Mouse (Mus musculus) stomach, embryonic 14.5 days (tissue): ENCODE results near the gene Tmem14c. TPM values are rescaled to one million over a fixed set of nuclear protein-coding genes. Genes with fewer than 3 reads are reported as not detected.

Experiments
- ATAC-seq: fragments of 200-750 bp; cut with Nextera tagmentation; 2 replicates; pipeline ENCODE4 v1.8.0; 2017; ENCODE audit warnings: low read depth, moderate TSS enrichment; ENCODE audit not compliant: insufficient number of reproducible peaks, insufficient read depth, low FRiP score
- H3K27ac ChIP-seq: fragments of 300-500 bp; sonication (generic); 2 replicates; pipeline ENCODE4 v1.5.1; 2014; ENCODE audit warnings: mild to moderate bottlenecking, low read length, moderate library complexity, mixed read lengths
- H3K27me3 ChIP-seq: fragments of 300-500 bp; sonication (generic); 2 replicates; pipeline ENCODE4 v1.6.1; 2014; ENCODE audit warnings: low read length, control low read depth, mixed read lengths; ENCODE audit not compliant: control insufficient read depth, insufficient read depth
- H3K36me3 ChIP-seq: fragments of 300-500 bp; sonication (generic); 2 replicates; pipeline ENCODE4 v1.6.1; 2014; ENCODE audit warnings: mild to moderate bottlenecking, control low read depth, low read length, moderate library complexity, mixed read lengths; ENCODE audit not compliant: control insufficient read depth, insufficient read depth
- H3K4me1 ChIP-seq: fragments of 300-500 bp; sonication (generic); 2 replicates; pipeline ENCODE4 v1.6.1; 2014; ENCODE audit warnings: low read length, control low read depth, mixed read lengths; ENCODE audit not compliant: control insufficient read depth, insufficient read depth
- H3K4me2 ChIP-seq: fragments of 300-500 bp; sonication (generic); replicated peaks from 2 replicates; pipeline ENCODE4 v1.6.1; 2014; ENCODE audit warnings: low read depth, low read length, control low read depth
- H3K4me3 ChIP-seq: fragments of 300-500 bp; sonication (generic); 2 replicates; pipeline ENCODE4 v1.5.1; 2014; ENCODE audit warnings: low read depth, low read length, control low read depth
- H3K9ac ChIP-seq: fragments of 300-500 bp; sonication (generic); replicated peaks from 2 replicates; pipeline ENCODE4 v1.6.1; 2014; ENCODE audit warnings: low read depth, mild to moderate bottlenecking, control low read depth, low read length, moderate library complexity, mixed read lengths
- H3K9me3 ChIP-seq: fragments of 300-500 bp; sonication (generic); 2 replicates; pipeline ENCODE4 v1.6.1; 2016; ENCODE audit warnings: low read depth, low read length, control low read depth; ENCODE audit not compliant: control insufficient read depth
- WGBS: fragments of 180-500 bp; shearing (Covaris S2); extraction: QIAGEN DNeasy Blood & Tissue Kit; methylation state at CpG from one replicate; pipeline ENCODE4 v1.1.7; 2014; 5-methylcytosine and 5-hydroxymethylcytosine counted together
- polyA plus RNA-seq: library from polyadenylated mRNA; unstranded; fragments of >200 nt; fragmentation: Nextera tagmentation; extraction: Ambion mirVana; gene quantifications from 2 replicates; pipeline ENCODE4 v1.2.1, GENCODE M21; 2014

Gene Tmem14c
- 225 and 228 TPM in 2 replicates for polyA plus RNA-seq

DNA sequence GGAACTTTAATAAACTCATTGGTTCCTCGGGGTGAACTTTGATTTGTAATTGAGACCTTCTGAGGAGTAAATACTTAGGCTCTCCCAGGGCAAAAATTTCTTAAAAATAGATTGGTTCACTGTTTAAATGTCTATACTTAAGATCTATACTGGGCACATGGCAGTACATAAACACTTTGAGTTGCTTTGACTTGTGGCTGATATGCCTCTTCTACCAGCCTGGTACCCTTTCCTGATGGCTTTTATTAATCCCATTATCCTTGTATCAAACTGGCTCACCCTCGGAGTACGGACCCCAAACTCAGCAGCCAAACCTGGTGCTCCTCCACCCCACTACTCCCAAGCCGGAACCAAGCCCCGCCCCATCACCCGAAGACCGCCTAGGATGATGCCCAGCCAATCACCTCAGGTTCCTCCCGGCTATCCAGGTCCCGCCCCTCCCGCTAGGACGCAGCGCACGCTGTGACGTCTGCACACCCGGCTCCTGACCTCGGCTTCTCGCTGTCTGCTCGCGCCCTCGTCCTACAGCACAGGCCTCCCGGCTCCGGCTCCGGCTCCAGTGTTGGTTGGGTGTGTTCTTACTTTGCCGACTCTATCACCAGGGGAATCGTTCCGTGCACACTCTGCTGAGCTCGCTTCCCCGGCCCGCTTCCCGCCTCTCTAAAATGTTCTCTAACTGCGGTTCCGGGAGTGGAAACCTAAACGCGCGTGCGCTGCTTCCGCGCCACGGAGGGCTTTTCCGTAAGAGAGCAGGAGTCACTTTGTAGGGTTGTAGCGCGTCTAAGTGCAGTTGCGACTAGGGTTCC, at the start of gene Tmem14c:
TSS of gene Tmem14c (plus strand) at position 464 of the 806 bp plus-strand sequence.
- Histone ChIP-seq H3K9me3 (no peaks in the 10 kb centered on the region), H3K4me2 (peak within 1 kb of the TSS; percentile 89), H3K27me3 (no peaks in the 10 kb centered on the region), H3K36me3 (peaks cover 23% of the 10 kb centered on the region), H3K4me1 (peaks cover 15% of the 10 kb centered on the region), H3K9ac (peak within 1 kb of the TSS; percentile 79), H3K27ac (peak within 1 kb of the TSS; percentile 88), H3K4me3 (peak within 1 kb of the TSS; percentile 61)
- WGBS: under 1% methylated on average over 43 of the region's 43 CpGs
- ATAC-seq: peak; percentile 98

DNA sequence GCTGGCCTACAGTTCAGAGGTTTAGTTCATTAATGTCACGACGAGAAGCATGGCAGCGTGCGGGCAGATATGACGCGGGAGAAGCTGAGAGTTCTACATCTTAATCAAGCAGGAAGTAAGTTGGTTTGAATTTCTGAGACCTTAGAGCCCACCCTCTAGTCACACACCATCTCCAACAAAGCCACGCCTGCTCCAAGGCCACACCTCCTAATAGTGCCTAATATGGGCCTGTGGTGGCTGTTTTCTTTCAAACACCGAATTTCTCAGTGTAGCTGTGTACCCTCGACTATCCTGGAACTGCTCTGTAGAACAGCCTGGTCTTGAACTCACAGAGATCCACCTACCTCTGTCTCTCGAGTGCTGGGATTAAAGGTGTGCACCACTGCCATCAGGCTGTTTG, 48.5 kb upstream of the Tmem14c start:
- WGBS: 89% methylated on average over 10 of the region's 10 CpGs
- Histone ChIP-seq H3K9ac (no peak overlapping the region), H3K4me3 (no peak overlapping the region), H3K36me3 (no peaks in the 10 kb centered on the region), H3K9me3 (no peaks in the 10 kb centered on the region), H3K27me3 (no peaks in the 10 kb centered on the region), H3K4me1 (no peaks in the 10 kb centered on the region), H3K4me2 (no peak overlapping the region), H3K27ac (no peak overlapping the region)
- no peak for ATAC-seq

- no peak for ATAC-seq
- H3K4me1 ChIP-seq: no peaks in the 10 kb centered on the region
- H3K27ac ChIP-seq: no peak overlapping the region
- H3K4me2 ChIP-seq: no peak overlapping the region
- no peaks in the 10 kb centered on the region for H3K27me3 ChIP-seq
- no peaks in the 10 kb centered on the region for H3K9me3 ChIP-seq
- no peaks in the 10 kb centered on the region for H3K36me3 ChIP-seq
- 63% methylated on average over 5 of the region's 5 CpGs for WGBS
- no peak overlapping the region for H3K4me3 ChIP-seq
- H3K9ac ChIP-seq: no peak overlapping the region
These were observed 47.5 kb upstream of the Tmem14c start for GRCm38 (mm10) chr13:40968564-40968963.

- no peaks in the 10 kb centered on the region for H3K9me3 ChIP-seq
- no peaks in the 10 kb centered on the region for H3K36me3 ChIP-seq
- H3K4me3 ChIP-seq: no peak overlapping the region
- H3K27ac ChIP-seq: no peak overlapping the region
- H3K4me2 ChIP-seq: no peak overlapping the region
- no peak for ATAC-seq
- 88% methylated on average over 4 of the region's 4 CpGs for WGBS
- H3K27me3 ChIP-seq: no peaks in the 10 kb centered on the region
- no peaks in the 10 kb centered on the region for H3K4me1 ChIP-seq
- no peak overlapping the region for H3K9ac ChIP-seq
These were observed 46.2 kb upstream of the Tmem14c start for GRCm38 (mm10) chr13:40969761-40970390.

- 79% methylated on average over 5 of the region's 5 CpGs for WGBS
- no peaks in the 10 kb centered on the region for H3K4me1 ChIP-seq
- H3K4me2 ChIP-seq: no peak overlapping the region
- no peaks in the 10 kb centered on the region for H3K36me3 ChIP-seq
- no peak for ATAC-seq
- H3K27me3 ChIP-seq: no peaks in the 10 kb centered on the region
- H3K27ac ChIP-seq: no peak overlapping the region
- no peak overlapping the region for H3K4me3 ChIP-seq
- H3K9me3 ChIP-seq: no peaks in the 10 kb centered on the region
- H3K9ac ChIP-seq: no peak overlapping the region
These were observed 44.8 kb upstream of the Tmem14c start for GRCm38 (mm10) chr13:40971261-40971660.

- Histone ChIP-seq H3K4me3 (no peak overlapping the region), H3K4me1 (no peaks in the 10 kb centered on the region), H3K4me2 (no peak overlapping the region), H3K27ac (no peak overlapping the region), H3K9ac (no peak overlapping the region), H3K36me3 (no peaks in the 10 kb centered on the region), H3K9me3 (no peaks in the 10 kb centered on the region), H3K27me3 (no peaks in the 10 kb centered on the region)
- no peak for ATAC-seq
- 83% methylated on average over 2 of the region's 2 CpGs for WGBS
These were observed 44.3 kb upstream of the Tmem14c start for GRCm38 (mm10) chr13:40971831-40972230.

- no peaks in the 10 kb centered on the region for H3K4me1 ChIP-seq
- H3K4me3 ChIP-seq: no peak overlapping the region
- WGBS: 89% methylated on average over 5 of the region's 5 CpGs
- H3K36me3 ChIP-seq: no peaks in the 10 kb centered on the region
- H3K9ac ChIP-seq: no peak overlapping the region
- H3K27me3 ChIP-seq: no peaks in the 10 kb centered on the region
- no peak for ATAC-seq
- H3K9me3 ChIP-seq: no peaks in the 10 kb centered on the region
- no peak overlapping the region for H3K27ac ChIP-seq
- H3K4me2 ChIP-seq: no peak overlapping the region
These were observed 43.1 kb upstream of the Tmem14c start for GRCm38 (mm10) chr13:40972976-40973375.

GRCm38 (mm10) chr13:40977609-40978008, 38.5 kb upstream of the Tmem14c start:
- Histone ChIP-seq H3K36me3 (no peaks in the 10 kb centered on the region), H3K9me3 (no peaks in the 10 kb centered on the region), H3K9ac (no peak overlapping the region), H3K4me2 (no peak overlapping the region), H3K27me3 (no peaks in the 10 kb centered on the region), H3K4me1 (no peaks in the 10 kb centered on the region), H3K27ac (no peak overlapping the region), H3K4me3 (no peak overlapping the region)
- 26% methylated on average over 7 of the region's 7 CpGs for WGBS
- no peak for ATAC-seq
